Mouse (Mus musculus) yolk sac, embryonic 10.5 days (tissue): ENCODE data around the gene Gnat3.

Source experiments
- DNase-seq: peaks from one replicate; pipeline ENCODE4 v3.0.0-alpha.2; 2017; ENCODE audit warnings: low spot score

Gnat3 gene

DNA sequence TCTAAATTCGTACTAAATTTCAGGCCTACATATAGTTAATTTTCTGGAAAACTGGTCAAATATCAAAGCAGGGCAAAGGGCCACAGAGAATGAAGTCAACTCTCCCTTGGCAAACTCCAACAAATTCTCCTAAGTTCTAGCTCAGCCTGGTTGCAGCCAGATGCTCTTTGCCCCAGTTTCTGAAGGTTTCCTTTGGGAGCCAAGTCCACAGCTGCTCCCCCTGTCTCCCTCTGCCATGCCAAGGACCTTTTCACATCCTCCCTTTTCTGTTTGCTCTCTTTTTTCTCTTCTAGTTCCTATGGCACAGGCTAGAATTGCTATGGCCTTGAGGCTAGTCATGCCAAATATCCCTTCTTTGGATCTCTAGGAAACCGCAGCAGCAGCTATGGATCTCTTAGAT lies 43.8 kb downstream of the Gnat3 start:
- DNase-seq = no peak

GRCm38 (mm10) chr5:18007067-18007466 lies 44.7 kb downstream of the Gnat3 start:
- DNase-seq = no peak

DNA sequence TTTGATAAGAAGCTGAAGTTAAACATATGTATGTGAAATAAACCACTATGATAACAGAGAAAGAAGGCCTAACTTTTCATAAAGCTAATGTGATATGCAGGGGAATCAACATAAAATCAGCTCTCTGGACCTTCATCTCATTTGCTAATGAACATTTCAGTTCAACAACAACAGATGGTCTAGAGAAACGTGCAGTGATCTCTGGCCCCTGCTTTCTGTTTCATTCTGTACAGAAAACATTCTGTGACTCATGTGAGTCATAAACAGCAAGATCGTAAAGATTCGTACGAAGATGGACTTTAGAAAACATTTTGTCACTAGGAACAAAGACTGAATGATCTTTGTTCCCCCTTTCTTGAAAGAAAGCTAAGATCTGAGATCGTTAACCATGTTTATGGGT lies 48.0 kb downstream of the Gnat3 start:
- DNase-seq = no peak

DNA sequence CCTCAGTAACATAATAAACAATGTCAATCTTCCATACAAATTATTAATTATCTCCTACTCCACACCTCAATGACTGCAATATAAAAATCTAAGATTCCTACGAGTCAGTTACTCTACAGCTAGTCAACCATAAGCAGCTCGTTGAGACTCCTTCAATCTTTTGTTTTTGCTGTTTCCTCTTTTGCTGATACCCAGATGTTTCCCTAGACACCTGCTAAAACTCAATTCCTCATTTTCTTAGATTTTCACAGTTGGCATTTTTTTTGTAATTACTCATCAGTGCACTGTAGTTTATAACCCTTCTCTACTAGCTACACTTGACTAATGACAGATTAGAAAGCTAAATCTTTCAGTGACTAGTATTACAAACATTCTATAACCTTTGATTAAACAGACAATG lies 50.8 kb downstream of the Gnat3 start:
- DNase-seq = no peak

DNA sequence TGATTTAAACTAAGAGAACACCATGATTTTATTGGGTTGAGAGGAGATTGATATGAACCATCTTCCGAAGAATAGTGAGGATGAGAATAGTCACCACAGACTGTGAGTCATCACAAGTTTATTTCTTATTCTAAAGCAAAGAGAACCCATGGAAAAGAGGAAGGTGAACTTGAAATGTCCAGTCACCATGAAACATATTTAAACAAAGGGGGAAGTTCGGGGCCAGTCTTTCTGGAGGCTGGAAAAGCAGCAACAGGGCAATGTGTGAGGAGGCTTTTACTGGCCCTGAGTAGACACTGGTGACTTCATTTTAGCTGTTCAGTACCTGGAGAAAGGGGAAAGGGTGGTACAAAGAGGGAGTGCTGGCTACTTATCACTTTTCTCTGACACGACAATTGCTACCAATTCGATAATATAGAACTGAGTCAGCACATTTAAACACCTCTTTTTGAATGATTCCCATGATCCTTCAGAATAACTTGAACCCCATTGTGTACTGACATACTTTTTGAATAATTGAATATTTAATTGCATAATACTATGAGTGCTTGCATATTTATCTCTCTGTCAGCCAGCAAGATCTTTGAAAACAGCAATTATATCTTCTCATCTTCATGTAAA lies 52.0 kb downstream of the Gnat3 start:
- no peak for DNase-seq

DNA sequence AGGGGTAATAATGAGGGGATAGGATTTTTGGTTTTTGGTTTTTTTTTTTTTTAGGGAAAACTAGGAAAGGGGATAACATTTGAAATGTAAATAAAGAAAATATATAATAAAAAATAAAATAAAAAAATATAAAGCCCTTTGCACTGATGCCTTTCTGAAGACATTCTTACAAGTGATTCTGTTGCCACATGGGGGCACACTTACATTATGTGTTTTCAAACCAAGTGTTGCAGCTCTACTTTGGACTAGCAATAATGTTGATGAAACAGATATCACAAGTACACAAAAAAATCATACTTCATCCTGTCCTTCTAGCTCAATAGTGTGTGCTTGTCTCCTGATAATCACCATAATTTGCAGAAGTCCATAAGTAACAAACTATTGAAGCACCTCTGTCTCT lies 61.0 kb downstream of the Gnat3 start:
- DNase-seq = no peak

DNA sequence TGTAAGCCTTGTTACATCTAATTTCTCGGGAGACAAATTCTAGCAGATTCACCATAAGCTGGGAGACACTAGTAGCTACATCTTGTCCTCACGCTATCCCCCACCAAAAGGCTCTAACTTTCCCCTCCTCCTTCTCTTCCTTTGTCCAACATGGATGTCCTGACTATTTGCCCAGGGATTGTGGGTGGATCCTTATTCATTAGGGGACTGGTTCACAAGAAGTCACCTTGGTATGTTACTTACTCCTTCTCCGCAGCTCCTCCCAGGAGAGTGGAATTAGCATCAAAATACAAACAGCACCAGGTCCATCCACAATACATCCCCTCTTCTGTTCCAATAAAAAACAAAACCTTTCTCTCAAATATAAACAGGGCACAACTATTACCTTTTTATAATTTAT lies 65.2 kb downstream of the Gnat3 start:
- no peak for DNase-seq

- peak; percentile 14 for DNase-seq
Observed at GRCm38 (mm10) chr5:18035848-18036638, 73.7 kb downstream of the Gnat3 start.

GRCm38 (mm10) chr5:18043022-18043421 lies 80.7 kb downstream of the Gnat3 start:
- no peak for DNase-seq

GRCm38 (mm10) chr5:18048841-18049240 lies 86.5 kb downstream of the Gnat3 start:
- no peak for DNase-seq

- no peak for DNase-seq
Observed at GRCm38 (mm10) chr5:18055323-18055722, 93.0 kb downstream of the Gnat3 start.
